8 mouse cellular contexts compared by ENCODE assay signal in the genomic region with DNA sequence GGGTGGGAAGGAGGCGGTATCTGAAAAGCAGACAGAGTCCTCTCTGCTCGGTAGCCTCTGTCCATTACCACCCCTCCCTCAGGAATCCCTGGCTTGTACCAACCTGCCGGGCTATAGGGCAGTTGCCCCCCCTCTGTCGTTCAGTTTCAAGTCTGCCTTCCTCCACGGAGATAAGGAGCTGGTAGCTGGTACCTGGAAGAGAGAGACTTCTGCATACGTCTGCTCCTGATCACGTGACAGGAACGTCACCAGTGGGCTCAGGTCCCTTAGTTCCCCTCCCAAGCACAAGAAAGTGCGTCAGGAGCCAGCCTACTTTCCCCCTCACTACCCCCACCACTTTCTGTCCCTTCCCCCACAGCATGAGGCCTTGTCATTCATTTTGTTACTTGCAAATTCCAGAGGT. TPM values are rescaled to one million over a fixed set of nuclear protein-coding genes. Genes with fewer than 3 reads are reported as not detected.
DNase-seq lines count a peak whose midpoint lies in the region; ATAC-seq and TF ChIP-seq lines count a peak whose summit lies in the region.

A gene (minus strand): TSS at position 213 of the 403 bp plus-strand sequence.

- H3K4me1 ChIP-seq in CH12.LX (ENCODE audit: control insufficient read depth in 1 of 2, insufficient read depth in 2 of 2): no peaks in the 10 kb centered on the region
- H3K4me1 ChIP-seq in brown adipose tissue, adult 24 weeks (ENCODE audit: control insufficient read depth, insufficient read depth, insufficient read length, low read length): peaks cover 4% of the 10 kb centered on the region
- H3K4me1 ChIP-seq in forebrain, embryonic 13.5 days: no peaks in the 10 kb centered on the region
- no peaks in the 10 kb centered on the region for H3K4me1 ChIP-seq in hindbrain, embryonic 11.5 days (replicated peaks; ENCODE audit: control insufficient read depth, insufficient read depth, low read length)
- H3K4me1 ChIP-seq in midbrain, embryonic 14.5 days (ENCODE audit: control insufficient read depth, insufficient read depth, low read length): no peaks in the 10 kb centered on the region

- no peak for TF ChIP-seq POLR2A in CH12.LX (IDR thresholded peaks at IDR 0.05; ENCODE audit: low read depth, low read length)

- H3K4me3 ChIP-seq in CH12.LX (replicated peaks in 1 of 3; ENCODE audit: low read depth in 2 of 3, low read length in 2 of 3, poor library complexity in 1 of 3): no peak within 1 kb of the TSS
- H3K4me3 ChIP-seq in brown adipose tissue, adult 24 weeks (ENCODE audit: insufficient read depth, low read depth, low read length): peak within 1 kb of the TSS; percentile 43
- H3K4me3 ChIP-seq in forebrain, embryonic 13.5 days: peak within 1 kb of the TSS; percentile 41
- peak within 1 kb of the TSS; percentile 37 for H3K4me3 ChIP-seq in hindbrain, embryonic 11.5 days (ENCODE audit: low read depth, low read length)
- peak within 1 kb of the TSS; percentile 46 for H3K4me3 ChIP-seq in midbrain, embryonic 14.5 days (replicated peaks; ENCODE audit: low read depth, low read length)

- intact Hi-C loops in left cerebral cortex, postnatal 25 days (cut with DNase I): loop anchor here (10.0 kb wide), 1 partner anchor 59 kb away; no protein-coding TSS in a partner anchor

- H3K9ac ChIP-seq in CH12.LX (ENCODE audit: insufficient read depth, low read depth): no peak within 1 kb of the TSS
- peak within 1 kb of the TSS; percentile 58 for H3K9ac ChIP-seq in forebrain, embryonic 13.5 days
- H3K9ac ChIP-seq in hindbrain, embryonic 11.5 days (ENCODE audit: low read depth, low read length): peak within 1 kb of the TSS; percentile 52
- peak within 1 kb of the TSS; percentile 54 for H3K9ac ChIP-seq in midbrain, embryonic 14.5 days (replicated peaks; ENCODE audit: low read length)

- peak within 1 kb of the TSS; percentile 21; the same call in 1 of the 2 replicates for H3K4me2 ChIP-seq in CH12.LX (ENCODE audit: insufficient read depth, low read depth, poor library complexity, severe bottlenecking)
- H3K4me2 ChIP-seq in forebrain, embryonic 13.5 days: peak within 1 kb of the TSS; percentile 58
- H3K4me2 ChIP-seq in hindbrain, embryonic 11.5 days (replicated peaks; ENCODE audit: low read depth, low read length): peak within 1 kb of the TSS; percentile 46
- H3K4me2 ChIP-seq in midbrain, embryonic 14.5 days (ENCODE audit: low read length): peak within 1 kb of the TSS; percentile 55

- no peak within 1 kb of the TSS for H3K27ac ChIP-seq in CH12.LX (ENCODE audit: insufficient read depth, low read depth)
- no peak within 1 kb of the TSS for H3K27ac ChIP-seq in brown adipose tissue, adult 24 weeks (replicated peaks; ENCODE audit: low read depth, low read length)
- H3K27ac ChIP-seq in forebrain, embryonic 13.5 days: no peak within 1 kb of the TSS
- H3K27ac ChIP-seq in hindbrain, embryonic 11.5 days (ENCODE audit: low read depth, low read length): peak within 1 kb of the TSS; percentile 10; the same call in 1 of the 2 replicates
- H3K27ac ChIP-seq in midbrain, embryonic 14.5 days (replicated peaks; ENCODE audit: low read depth, low read length): peak within 1 kb of the TSS; percentile 73

- TF ChIP-seq EP300 in CH12.LX (IDR thresholded peaks at IDR 0.05; ENCODE audit: low read length): no peak

- no peak for TF ChIP-seq CTCF in CH12.LX (conservative IDR thresholded peaks at IDR 0.05 in 1 of 2, IDR thresholded peaks at IDR 0.05 in 1 of 2; ENCODE audit: low read depth in 2 of 2, low read length in 2 of 2)

- dilution Hi-C loops in CH12.LX (cut with MboI; ENCODE audit: extremely low pct_ligation_motif_present, extremely low pct_unique_long_range_greater_than_20kb, low sequenced_read_pairs): no loop called here

- 21% methylated on average over 9 of the region's 9 CpGs for WGBS in forebrain, embryonic 13.5 days
- 18% methylated on average over 9 of the region's 9 CpGs for WGBS in hindbrain, embryonic 11.5 days
- 28% methylated on average over 9 of the region's 9 CpGs for WGBS in midbrain, embryonic 14.5 days

- no peaks in the 10 kb centered on the region for H3K27me3 ChIP-seq in CH12.LX (replicated peaks)
- peaks cover 2% of the 10 kb centered on the region; the same call in 1 of the 2 replicates for H3K27me3 ChIP-seq in forebrain, embryonic 13.5 days
- H3K27me3 ChIP-seq in hindbrain, embryonic 11.5 days (ENCODE audit: control insufficient read depth, insufficient read depth, low read length): no peaks in the 10 kb centered on the region
- H3K27me3 ChIP-seq in midbrain, embryonic 14.5 days (ENCODE audit: control insufficient read depth, insufficient read depth, low read length): no peaks in the 10 kb centered on the region; the same call in 1 of the 2 replicates

- H3K9me3 ChIP-seq in CH12.LX (replicated peaks; ENCODE audit: low read length): no peaks in the 10 kb centered on the region
- H3K9me3 ChIP-seq in forebrain, embryonic 13.5 days (replicated peaks): no peaks in the 10 kb centered on the region
- H3K9me3 ChIP-seq in hindbrain, embryonic 11.5 days (ENCODE audit: control insufficient read depth, low read length): no peaks in the 10 kb centered on the region
- H3K9me3 ChIP-seq in midbrain, embryonic 14.5 days (ENCODE audit: control insufficient read depth, low read length): no peaks in the 10 kb centered on the region

- ATAC-seq in forebrain, embryonic 13.5 days: peak; percentile 94
- peak; percentile 76 for ATAC-seq in hindbrain, embryonic 11.5 days (ENCODE audit: low FRiP score)
- peak; percentile 88 for ATAC-seq in midbrain, embryonic 14.5 days (ENCODE audit: low FRiP score, low TSS enrichment)

- no peaks in the 10 kb centered on the region for H3K36me3 ChIP-seq in CH12.LX (replicated peaks in 1 of 2; ENCODE audit: control insufficient read depth in 1 of 2, insufficient read depth in 1 of 2, low read length in 1 of 2)
- H3K36me3 ChIP-seq in forebrain, embryonic 13.5 days (ENCODE audit: poor library complexity, severe bottlenecking): no peaks in the 10 kb centered on the region
- H3K36me3 ChIP-seq in hindbrain, embryonic 11.5 days (ENCODE audit: control insufficient read depth, insufficient read depth, low read length): no peaks in the 10 kb centered on the region
- H3K36me3 ChIP-seq in midbrain, embryonic 14.5 days (ENCODE audit: control insufficient read depth, insufficient read depth, low read length): no peaks in the 10 kb centered on the region

- no peak for TF ChIP-seq RAD21 in CH12.LX (IDR thresholded peaks at IDR 0.05; ENCODE audit: low read depth, low read length)

- H3K79me2 ChIP-seq in CH12.LX (replicated peaks; ENCODE audit: control insufficient read depth, extremely low read depth, insufficient read depth, poor library complexity, severe bottlenecking): no peaks in the 10 kb centered on the region

- in situ Hi-C loops in CH12.LX (cut with MboI; ENCODE audit: low pct_ligation_motif_present, low pct_unique_long_range_greater_than_20kb, low sequenced_read_pairs): no loop called here

- no peak for DNase-seq in CH12.LX (ENCODE audit: extremely low read depth)
- peak; percentile 45 for DNase-seq in hindbrain, embryonic 11.5 days (ENCODE audit: low spot score)
- DNase-seq in left cerebral cortex, postnatal 25 days (ENCODE audit: low spot score in 2 of 2): peak; percentile 62 to 80
- DNase-seq in midbrain, embryonic 14.5 days: peak; percentile 79
- peak; percentile 17 for DNase-seq in urinary bladder, postnatal 25 days (ENCODE audit: low spot score)
- DNase-seq in ovary, postnatal 36 days (ENCODE audit: low spot score): no peak

TF ChIP-seq in CH12.LX, 34 proteins besides CTCF, POLR2A, EP300 and RAD21:
- no peak for TF ChIP-seq USF2 (conservative IDR thresholded peaks at IDR 0.05; ENCODE audit: low read depth, low read length)
- TF ChIP-seq BHLHE40 (IDR thresholded peaks at IDR 0.05; ENCODE audit: low read depth, low read length): no peak
- TF ChIP-seq ZC3H11A (IDR thresholded peaks at IDR 0.05; ENCODE audit: low read depth, low read length): no peak
- TF ChIP-seq ZNF384 (IDR thresholded peaks at IDR 0.05; ENCODE audit: low read depth, low read length): no peak
- TF ChIP-seq CHD1 (IDR thresholded peaks at IDR 0.05; ENCODE audit: low read depth, low read length): no peak
- TF ChIP-seq SMC3 (IDR thresholded peaks at IDR 0.05; ENCODE audit: low read depth, low read length): no peak
- no peak for TF ChIP-seq JUN (IDR thresholded peaks at IDR 0.05; ENCODE audit: insufficient read depth, low read depth, low read length)
- TF ChIP-seq PAX5 (IDR thresholded peaks at IDR 0.05; ENCODE audit: low read length): no peak
- TF ChIP-seq ELF1 (IDR thresholded peaks at IDR 0.05; ENCODE audit: low read depth, low read length): no peak
- no peak for TF ChIP-seq UBTF (IDR thresholded peaks at IDR 0.05; ENCODE audit: low read depth, low read length)
- no peak for TF ChIP-seq NRF1 (IDR thresholded peaks at IDR 0.05; ENCODE audit: low read depth, low read length)
- no peak for TF ChIP-seq CHD2 (IDR thresholded peaks at IDR 0.05; ENCODE audit: low read length)
- no peak for TF ChIP-seq HCFC1 (IDR thresholded peaks at IDR 0.05; ENCODE audit: low read depth, low read length)
- TF ChIP-seq MYC (IDR thresholded peaks at IDR 0.05; ENCODE audit: low read depth, low read length): no peak
- no peak for TF ChIP-seq RCOR1 (conservative IDR thresholded peaks at IDR 0.05; ENCODE audit: low read depth, low read length)
- TF ChIP-seq JUND (conservative IDR thresholded peaks at IDR 0.05; ENCODE audit: low read depth, low read length): no peak
- TF ChIP-seq MAX (IDR thresholded peaks at IDR 0.05; ENCODE audit: low read length): no peak
- no peak for TF ChIP-seq KAT2A (IDR thresholded peaks at IDR 0.05; ENCODE audit: insufficient replicate concordance, low read length)
TF ChIP-seq in CH12.LX: peak in this region for 0.

RNA-seq across cellular contexts. Expression of the gene that starts here (rescaled TPM):
- total RNA-seq in CH12.LX (2012; rRNA removed): 0.30 TPM in 1 of 2 replicates, not detected in the other
- total RNA-seq in CH12.LX (2014; rRNA removed): not detected in 2 replicates
- polyA plus RNA-seq in CH12.LX (2012; ENCODE audit: insufficient read length, low read depth): not detected in 2 replicates
- 1.3 TPM in 1 of 2 replicates, not detected in the other for polyA plus RNA-seq in brown adipose tissue, adult 24 weeks (2012; ENCODE audit: insufficient read depth, insufficient read length, missing spikeins)
- 11.0 and 13.0 TPM in 2 replicates for polyA plus RNA-seq in forebrain, embryonic 13.5 days (2015; fragmentation: Nextera tagmentation; extraction: Ambion mirVana)
- 2.6 TPM in 2 replicates for polyA plus RNA-seq in hindbrain, embryonic 11.5 days (2014; fragmentation: Nextera tagmentation; extraction: Ambion mirVana)
- total RNA-seq in left cerebral cortex, postnatal 25 days (2021): 100 to 1,000 TPM; 125 to 156 TPM
- 8.0 and 17.2 TPM in 2 replicates for polyA plus RNA-seq in midbrain, embryonic 14.5 days (2014; fragmentation: Nextera tagmentation; extraction: Ambion mirVana)

Comparison
In these comparisons a context has a peak if more than half of its experiments do, and no peak if none do; other contexts are left out.
1. RNA of the gene that starts here (total RNA-seq): 125 to 156 TPM in left cerebral cortex, postnatal 25 days; 0.30 TPM in CH12.LX; every median in the first group is over 10 times any median in the second.
2. DNase-seq: peak in hindbrain, embryonic 11.5 days (single experiment), left cerebral cortex, postnatal 25 days (2 of 2), midbrain, embryonic 14.5 days (single experiment) and urinary bladder, postnatal 25 days (single experiment); none in CH12.LX (single experiment) and ovary, postnatal 36 days (single experiment).
3. H3K27ac ChIP-seq: peak in hindbrain, embryonic 11.5 days (single experiment) and midbrain, embryonic 14.5 days (single experiment); none in CH12.LX (single experiment), brown adipose tissue, adult 24 weeks (single experiment) and forebrain, embryonic 13.5 days (single experiment).
4. H3K4me3 ChIP-seq: peak in brown adipose tissue, adult 24 weeks (single experiment), forebrain, embryonic 13.5 days (single experiment), hindbrain, embryonic 11.5 days (single experiment) and midbrain, embryonic 14.5 days (single experiment); none in CH12.LX (0 of 3).
5. Peak in every context shown above with its lines, with median percentiles within 50 percentile points of each other: H3K4me2 ChIP-seq and ATAC-seq.